ENCODE assay signal across 28 mouse cellular contexts in genomic region chr19:58726551-58726950, GRCm38 (mm10). TPM values are rescaled to one million over a fixed set of nuclear protein-coding genes. Genes with fewer than 3 reads are reported as not detected.
DNase-seq lines count a peak whose midpoint lies in the region; ATAC-seq and TF ChIP-seq lines count a peak whose summit lies in the region.
"Had no signal": no experiment of that assay in that cellular context is flagged by ENCODE, and none has a peak within 500 bp of the region (broad histone marks: within the 10 kb centered on the region; RNA-seq: fewer than 3 reads in every experiment).

No protein-coding gene starts in this region.

- peaks cover 11% of the 10 kb centered on the region for H3K4me1 ChIP-seq in liver, adult 2 months (ENCODE audit: control insufficient read depth, insufficient read depth, low read length)
- H3K4me1 ChIP-seq in liver, embryonic 12.5 days: 0 out of 2 replicates have a peak, but pooled peaks cover 3% of the 10 kb centered on the region
- H3K4me1 ChIP-seq in CH12.LX (ENCODE audit: control insufficient read depth in 1 of 2, insufficient read depth in 2 of 2): peaks cover 3 to 5% of the 10 kb centered on the region in 2 experiments; a peak in 2 of 4 replicates
- H3K4me1 ChIP-seq: forebrain, embryonic 12.5 days had no signal

- no peaks in the 10 kb centered on the region for H3K79me2 ChIP-seq in liver, adult 2 months (ENCODE audit: control insufficient read depth, insufficient read depth, low read length)
- H3K79me2 ChIP-seq in CH12.LX (replicated peaks; ENCODE audit: control insufficient read depth, extremely low read depth, insufficient read depth, poor library complexity, severe bottlenecking): no peaks in the 10 kb centered on the region

- peak; percentile 61 for DNase-seq in heart, adult 11 months
- DNase-seq in heart, adult 8-10 months (ENCODE audit: low spot score): no peak
- peak; percentile 62 for DNase-seq in liver, adult 2 months (ENCODE audit: extremely low read depth, low read depth, low spot score)
- no peak for DNase-seq in CH12.LX (ENCODE audit: extremely low read depth)
- DNase-seq: adrenal gland, adult 2 months; adrenal gland, postnatal 10 days; adrenal gland, postnatal 25 days; B cell, adult 2 months; cerebellum, adult 11 months; cerebellum, adult 18-20 months; cerebellum, adult 8-10 months; cerebellum, adult 9-11 months; cerebellum, postnatal 14 days; cerebellum, postnatal 36 days; embryo, embryonic 11 days had no signal

- no peak for TF ChIP-seq RAD21 in CH12.LX (IDR thresholded peaks at IDR 0.05; ENCODE audit: low read depth, low read length)

- no peaks in the 10 kb centered on the region for H3K9me3 ChIP-seq in liver, embryonic 12.5 days (replicated peaks)
- no peaks in the 10 kb centered on the region for H3K9me3 ChIP-seq in CH12.LX (replicated peaks; ENCODE audit: low read length)
- H3K9me3 ChIP-seq: embryonic facial prominence, embryonic 15.5 days; forebrain, embryonic 12.5 days had no signal

- 20% methylated on average over 5 of the region's 5 CpGs for WGBS in liver, adult 2 months
- WGBS in liver, embryonic 12.5 days (ENCODE audit: insufficient replicate concordance): 55% methylated on average over 5 of the region's 5 CpGs

- TF ChIP-seq EP300 in CH12.LX (IDR thresholded peaks at IDR 0.05; ENCODE audit: low read length): no peak

- in situ Hi-C loops in CH12.LX (cut with MboI; ENCODE audit: low pct_ligation_motif_present, low pct_unique_long_range_greater_than_20kb, low sequenced_read_pairs): no loop called here

- dilution Hi-C loops in CH12.LX (cut with MboI; ENCODE audit: extremely low pct_ligation_motif_present, extremely low pct_unique_long_range_greater_than_20kb, low sequenced_read_pairs): no loop called here

- no peak overlapping the region for H3K9ac ChIP-seq in liver, adult 2 months (ENCODE audit: low read depth, low read length)
- no peak overlapping the region for H3K9ac ChIP-seq in liver, embryonic 12.5 days
- no peak overlapping the region for H3K9ac ChIP-seq in CH12.LX (ENCODE audit: insufficient read depth, low read depth)
- H3K9ac ChIP-seq: embryonic facial prominence, embryonic 13.5 days; embryonic facial prominence, embryonic 15.5 days; forebrain, embryonic 12.5 days had no signal

- no peak overlapping the region for H3K27ac ChIP-seq in liver, adult 2 months (replicated peaks; ENCODE audit: insufficient read depth, low read depth, low read length)
- H3K27ac ChIP-seq in liver, embryonic 12.5 days: no peak overlapping the region
- H3K27ac ChIP-seq in CH12.LX (ENCODE audit: insufficient read depth, low read depth): no peak overlapping the region
- H3K27ac ChIP-seq: embryonic facial prominence, embryonic 13.5 days; embryonic facial prominence, embryonic 15.5 days; forebrain, embryonic 10.5 days; forebrain, embryonic 12.5 days had no signal

- ATAC-seq in liver, embryonic 12.5 days: no peak
- ATAC-seq: CD4-positive, CD25-positive, alpha-beta regulatory T cell, adult 4 months; forebrain, embryonic 14.5 days; forebrain, embryonic 16.5 days had no signal

- no peaks in the 10 kb centered on the region for H3K36me3 ChIP-seq in liver, adult 2 months (ENCODE audit: control insufficient read depth, insufficient read depth, low read length)
- H3K36me3 ChIP-seq in liver, embryonic 12.5 days: no peaks in the 10 kb centered on the region
- no peaks in the 10 kb centered on the region for H3K36me3 ChIP-seq in CH12.LX (replicated peaks in 1 of 2; ENCODE audit: control insufficient read depth in 1 of 2, insufficient read depth in 1 of 2, low read length in 1 of 2)
- H3K36me3 ChIP-seq: embryonic facial prominence, embryonic 13.5 days; embryonic facial prominence, embryonic 15.5 days; forebrain, embryonic 10.5 days; forebrain, embryonic 12.5 days had no signal

- H3K27me3 ChIP-seq in liver, adult 2 months (ENCODE audit: control insufficient read depth, insufficient read depth, low read length): no peaks in the 10 kb centered on the region
- no peaks in the 10 kb centered on the region for H3K27me3 ChIP-seq in liver, embryonic 12.5 days (replicated peaks)
- H3K27me3 ChIP-seq in CH12.LX (replicated peaks): no peaks in the 10 kb centered on the region
- H3K27me3 ChIP-seq: embryonic facial prominence, embryonic 13.5 days; embryonic facial prominence, embryonic 15.5 days; forebrain, embryonic 12.5 days had no signal

- no peak for TF ChIP-seq CTCF in liver, adult 2 months (IDR thresholded peaks at IDR 0.05; ENCODE audit: low read depth, low read length)
- no peak for TF ChIP-seq CTCF in CH12.LX (conservative IDR thresholded peaks at IDR 0.05 in 1 of 2, IDR thresholded peaks at IDR 0.05 in 1 of 2; ENCODE audit: low read depth in 2 of 2, low read length in 2 of 2)

- no peak overlapping the region for H3K4me3 ChIP-seq in liver, adult 2 months (ENCODE audit: insufficient read depth, low read depth, low read length)
- no peak overlapping the region for H3K4me3 ChIP-seq in liver, embryonic 12.5 days
- no peak overlapping the region for H3K4me3 ChIP-seq in CH12.LX (replicated peaks in 1 of 3; ENCODE audit: low read depth in 2 of 3, low read length in 2 of 3, poor library complexity in 1 of 3)
- H3K4me3 ChIP-seq: embryonic facial prominence, embryonic 13.5 days; embryonic facial prominence, embryonic 15.5 days; erythroblast, embryonic 14.5 days; forebrain, embryonic 10.5 days; forebrain, embryonic 12.5 days had no signal

- TF ChIP-seq POLR2A in liver, adult 2 months (IDR thresholded peaks at IDR 0.05; ENCODE audit: extremely low read depth, insufficient read depth, low read length): no peak
- no peak for TF ChIP-seq POLR2A in CH12.LX (IDR thresholded peaks at IDR 0.05; ENCODE audit: low read depth, low read length)

- no peak overlapping the region for H3K4me2 ChIP-seq in liver, embryonic 12.5 days
- peak overlapping the region; percentile 29; the same call in 1 of the 2 replicates for H3K4me2 ChIP-seq in CH12.LX (ENCODE audit: insufficient read depth, low read depth, poor library complexity, severe bottlenecking)
- H3K4me2 ChIP-seq: embryonic facial prominence, embryonic 13.5 days; embryonic facial prominence, embryonic 15.5 days; forebrain, embryonic 12.5 days had no signal

TF ChIP-seq in CH12.LX, 34 proteins besides CTCF, POLR2A, EP300 and RAD21:
- TF ChIP-seq MYC (IDR thresholded peaks at IDR 0.05; ENCODE audit: low read depth, low read length): no peak
- no peak for TF ChIP-seq JUN (IDR thresholded peaks at IDR 0.05; ENCODE audit: insufficient read depth, low read depth, low read length)
- TF ChIP-seq UBTF (IDR thresholded peaks at IDR 0.05; ENCODE audit: low read depth, low read length): no peak

RNA-seq across cellular contexts. Expression of gene Pnliprp1, which starts 2.1 kb away (rescaled TPM):
- total RNA-seq in heart, adult 8-10 months (2022): not detected
- 5.9 and 43.8 TPM in 2 replicates for total RNA-seq in liver, adult 2 months (2014; rRNA removed)
- 0.17 and 0.23 TPM in 2 replicates for polyA plus RNA-seq in liver, adult 2 months (2012; rRNA removed)
- polyA plus RNA-seq in liver, embryonic 12.5 days (2016; fragmentation: Nextera tagmentation; extraction: Ambion mirVana): 30.0 and 30.7 TPM in 2 replicates
- not detected in 2 replicates for total RNA-seq in CH12.LX (2012; rRNA removed)
- not detected in 2 replicates for total RNA-seq in CH12.LX (2014; rRNA removed)
- polyA plus RNA-seq in CH12.LX (2012; ENCODE audit: insufficient read length, low read depth): not detected in 2 replicates
- total RNA-seq: adrenal gland, adult 2 months; adrenal gland, postnatal 25 days; common myeloid progenitor, adult 5-6 weeks; ES-E14; MEL had no signal
- polyA plus RNA-seq: adrenal gland, adult 2 months; CD4-positive, CD25-positive, alpha-beta regulatory T cell, adult 4 months; embryonic facial prominence, embryonic 11.5 days; embryonic facial prominence, embryonic 13.5 days; erythroblast, embryonic 14.5 days; forebrain, embryonic 10.5 days; forebrain, embryonic 12.5 days had no signal

RNA-seq across cellular contexts. Expression of gene Pnliprp2, which starts 33.0 kb away (rescaled TPM):
- not detected for total RNA-seq in heart, adult 8-10 months (2022)
- total RNA-seq in liver, adult 2 months (2014; rRNA removed): 1.8 and 7.8 TPM in 2 replicates
- not detected in 2 replicates for polyA plus RNA-seq in liver, adult 2 months (2012; rRNA removed)
- 5.5 and 7.5 TPM in 2 replicates for polyA plus RNA-seq in liver, embryonic 12.5 days (2016; fragmentation: Nextera tagmentation; extraction: Ambion mirVana)
- total RNA-seq in CH12.LX (2012; rRNA removed) (0.08 and 0.13 TPM in 2 replicates), CH12.LX (2014; rRNA removed) (0.30 and 0.38 TPM in 2 replicates)
- 0.14 TPM in 1 of 2 replicates, not detected in the other for polyA plus RNA-seq in CH12.LX (2012; ENCODE audit: insufficient read length, low read depth)
- total RNA-seq: adrenal gland, adult 2 months; adrenal gland, postnatal 10 days; adrenal gland, postnatal 25 days; common myeloid progenitor, adult 5-6 weeks; MEL had no signal
- polyA plus RNA-seq: adrenal gland, adult 2 months; CD4-positive, CD25-positive, alpha-beta regulatory T cell, adult 4 months; embryonic facial prominence, embryonic 11.5 days; embryonic facial prominence, embryonic 13.5 days; erythroblast, embryonic 14.5 days; forebrain, embryonic 12.5 days had no signal

Comparison
In these comparisons a context has a peak if more than half of its experiments do, and no peak if none do; other contexts are left out.
1. DNase-seq: peak in heart, adult 11 months (single experiment) and liver, adult 2 months (single experiment); none in heart, adult 8-10 months (single experiment) and CH12.LX (single experiment).